Mouse (Mus musculus): Measurements from ENCODE around the gene Rbm44. TPM values are rescaled to one million over a fixed set of nuclear protein-coding genes. Genes with fewer than 3 reads are reported as not detected.
A peak's percentile ranks its signal among the peaks of the same experiment; 100 is the strongest.

Gene Rbm44
- polyA plus RNA-seq, 1 experiment from 2014 or later = 0.43 TPM

DNA sequence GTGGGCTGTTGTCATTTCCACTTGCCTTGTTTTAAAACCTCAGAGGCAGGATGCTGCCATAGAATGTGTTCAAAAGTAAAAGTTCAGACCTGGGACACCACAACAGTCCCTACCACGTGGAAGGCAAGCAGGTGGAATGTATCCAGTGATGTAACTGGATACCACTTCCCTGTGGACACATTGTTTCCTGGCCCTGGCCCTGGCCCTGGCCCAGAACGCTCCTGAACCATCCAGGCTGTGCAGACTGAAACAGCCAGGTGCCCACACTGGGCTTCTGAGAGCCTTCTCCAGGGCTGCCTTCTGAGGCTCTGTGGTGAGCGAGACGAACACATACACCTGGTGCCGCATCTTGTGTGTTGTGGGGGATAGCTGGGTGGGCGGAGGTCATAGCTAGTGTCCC is 60.8 kb downstream of the Rbm44 start:
- no peaks in the 10 kb centered on the region for H3K27me3 ChIP-seq (ENCODE audit: control insufficient read depth, insufficient read depth, low read length)
- H3K9me3 ChIP-seq (replicated peaks; ENCODE audit: control insufficient read depth, low read length) = no peaks in the 10 kb centered on the region
- WGBS = 74% methylated on average over 6 of the region's 6 CpGs
- no peak for ATAC-seq (replicated peaks; ENCODE audit: insufficient number of reproducible peaks, low FRiP score, low TSS enrichment, low read depth)
- no peak overlapping the region for H3K27ac ChIP-seq (replicated peaks; ENCODE audit: low read depth, low read length)
- no peak overlapping the region for H3K4me3 ChIP-seq (ENCODE audit: low read depth, low read length)
- no peak for DNase-seq (ENCODE audit: low spot score)
- no peak overlapping the region for H3K4me2 ChIP-seq (ENCODE audit: low read depth, low read length)
- H3K9ac ChIP-seq (replicated peaks; ENCODE audit: low read length) = no peak overlapping the region
- no peaks in the 10 kb centered on the region for H3K4me1 ChIP-seq (ENCODE audit: control insufficient read depth, insufficient read depth, low read length)
- H3K36me3 ChIP-seq (replicated peaks; ENCODE audit: control insufficient read depth, insufficient read depth, low read depth, low read length) = no peaks in the 10 kb centered on the region

DNA sequence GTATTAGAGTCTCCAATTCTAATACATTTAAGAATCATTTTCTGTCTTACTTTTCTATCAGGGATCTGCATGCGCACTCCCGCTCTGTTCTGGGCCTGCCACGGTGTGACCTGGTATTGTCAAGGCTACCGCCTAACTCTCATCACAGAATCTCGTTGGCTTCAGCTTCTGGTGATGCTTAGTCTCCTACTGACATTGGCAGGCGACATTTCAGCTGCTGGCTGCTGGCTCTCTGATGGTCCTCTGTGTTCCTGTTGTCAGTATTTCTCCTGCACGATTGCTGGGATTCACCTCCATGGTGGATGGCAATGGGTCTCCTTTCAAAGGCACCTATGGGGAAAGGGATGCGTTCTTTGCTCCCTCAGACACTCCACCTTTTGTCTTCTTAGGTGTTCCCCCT is 61.4 kb downstream of the Rbm44 start:
- Histone ChIP-seq H3K9me3 (replicated peaks; ENCODE audit: control insufficient read depth, low read length) (no peaks in the 10 kb centered on the region), H3K36me3 (replicated peaks; ENCODE audit: control insufficient read depth, insufficient read depth, low read depth, low read length) (no peaks in the 10 kb centered on the region), H3K4me2 (ENCODE audit: low read depth, low read length) (no peak overlapping the region), H3K4me3 (ENCODE audit: low read depth, low read length) (no peak overlapping the region), H3K27ac (replicated peaks; ENCODE audit: low read depth, low read length) (no peak overlapping the region), H3K27me3 (ENCODE audit: control insufficient read depth, insufficient read depth, low read length) (no peaks in the 10 kb centered on the region), H3K4me1 (ENCODE audit: control insufficient read depth, insufficient read depth, low read length) (no peaks in the 10 kb centered on the region), H3K9ac (replicated peaks; ENCODE audit: low read length) (no peak overlapping the region)
- DNase-seq (ENCODE audit: low spot score) = no peak
- no peak for ATAC-seq (replicated peaks; ENCODE audit: insufficient number of reproducible peaks, low FRiP score, low TSS enrichment, low read depth)
- 78% methylated on average over 8 of the region's 8 CpGs for WGBS

DNA sequence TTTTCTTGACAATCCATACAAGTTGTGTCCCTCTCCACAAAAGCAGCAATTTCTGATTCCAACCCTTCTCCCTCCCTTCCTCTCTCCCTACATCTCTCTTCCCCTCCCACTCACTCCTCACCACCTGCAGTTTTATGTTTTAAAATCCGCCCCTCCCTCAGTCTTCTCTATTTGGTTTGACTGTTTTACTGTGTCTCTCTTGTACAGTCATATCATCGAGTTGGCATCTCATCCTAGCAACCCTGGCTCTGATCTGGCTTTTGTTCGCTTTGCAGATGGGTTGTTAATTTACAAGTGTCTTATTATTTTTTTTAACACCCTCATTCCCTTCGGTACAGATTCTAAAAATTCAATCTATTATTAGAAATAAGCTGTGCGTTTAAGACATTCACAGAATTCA is 62.0 kb downstream of the Rbm44 start:
- no peak overlapping the region for H3K4me3 ChIP-seq (ENCODE audit: low read depth, low read length)
- H3K4me2 ChIP-seq (ENCODE audit: low read depth, low read length) = no peak overlapping the region
- H3K27ac ChIP-seq (replicated peaks; ENCODE audit: low read depth, low read length) = no peak overlapping the region
- no peaks in the 10 kb centered on the region for H3K9me3 ChIP-seq (replicated peaks; ENCODE audit: control insufficient read depth, low read length)
- no peak overlapping the region for H3K9ac ChIP-seq (replicated peaks; ENCODE audit: low read length)
- H3K4me1 ChIP-seq (ENCODE audit: control insufficient read depth, insufficient read depth, low read length) = no peaks in the 10 kb centered on the region
- 86% methylated on average over 5 of the region's 5 CpGs for WGBS
- H3K36me3 ChIP-seq (replicated peaks; ENCODE audit: control insufficient read depth, insufficient read depth, low read depth, low read length) = no peaks in the 10 kb centered on the region
- ATAC-seq (replicated peaks; ENCODE audit: insufficient number of reproducible peaks, low FRiP score, low TSS enrichment, low read depth) (no peak), DNase-seq (ENCODE audit: low spot score) (no peak)
- no peaks in the 10 kb centered on the region for H3K27me3 ChIP-seq (ENCODE audit: control insufficient read depth, insufficient read depth, low read length)

DNA sequence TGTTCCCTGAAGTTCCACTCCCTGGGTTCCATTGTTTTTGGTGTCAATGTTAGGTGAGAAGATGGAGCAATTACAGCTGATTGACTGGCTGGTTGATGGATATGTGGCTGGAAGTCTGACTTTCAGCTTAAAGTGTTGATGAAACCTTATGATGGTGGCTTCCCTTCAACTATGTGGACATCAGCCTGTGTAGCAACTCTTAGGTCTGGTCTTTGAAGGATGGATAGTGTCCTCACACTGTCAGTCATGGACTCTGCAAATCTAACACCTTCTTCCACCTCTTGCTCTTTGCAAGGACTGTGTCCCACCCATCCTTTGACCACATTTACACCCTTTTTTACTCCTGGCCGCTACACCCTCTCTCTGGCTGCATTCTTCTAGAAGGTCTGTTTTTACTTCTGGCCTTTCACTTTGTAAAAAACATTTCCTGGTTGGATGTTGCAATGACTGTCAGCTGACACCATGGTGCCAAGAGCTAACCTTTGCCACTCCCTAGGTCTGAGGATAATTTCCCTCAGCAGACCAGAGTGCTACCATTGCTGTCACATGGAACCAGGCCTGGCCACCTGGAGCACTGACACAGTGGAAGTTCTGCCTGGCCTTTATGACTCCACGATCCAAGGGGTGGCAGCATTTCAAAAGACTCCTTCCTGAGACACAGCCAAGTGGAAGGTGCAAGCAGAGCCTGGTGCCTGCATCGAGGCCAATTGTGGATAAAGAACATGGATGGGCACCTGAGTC is 62.6 kb downstream of the Rbm44 start:
- Histone ChIP-seq H3K9me3 (replicated peaks; ENCODE audit: control insufficient read depth, low read length) (no peaks in the 10 kb centered on the region), H3K9ac (replicated peaks; ENCODE audit: low read length) (no peak overlapping the region), H3K4me1 (ENCODE audit: control insufficient read depth, insufficient read depth, low read length) (no peaks in the 10 kb centered on the region), H3K36me3 (replicated peaks; ENCODE audit: control insufficient read depth, insufficient read depth, low read depth, low read length) (no peaks in the 10 kb centered on the region), H3K27me3 (ENCODE audit: control insufficient read depth, insufficient read depth, low read length) (no peaks in the 10 kb centered on the region), H3K4me3 (ENCODE audit: low read depth, low read length) (no peak overlapping the region), H3K4me2 (ENCODE audit: low read depth, low read length) (no peak overlapping the region), H3K27ac (replicated peaks; ENCODE audit: low read depth, low read length) (no peak overlapping the region)
- ATAC-seq (replicated peaks; ENCODE audit: insufficient number of reproducible peaks, low FRiP score, low TSS enrichment, low read depth) (no peak), DNase-seq (ENCODE audit: low spot score) (no peak)
- WGBS = 75% methylated on average over 3 of the region's 3 CpGs

DNA sequence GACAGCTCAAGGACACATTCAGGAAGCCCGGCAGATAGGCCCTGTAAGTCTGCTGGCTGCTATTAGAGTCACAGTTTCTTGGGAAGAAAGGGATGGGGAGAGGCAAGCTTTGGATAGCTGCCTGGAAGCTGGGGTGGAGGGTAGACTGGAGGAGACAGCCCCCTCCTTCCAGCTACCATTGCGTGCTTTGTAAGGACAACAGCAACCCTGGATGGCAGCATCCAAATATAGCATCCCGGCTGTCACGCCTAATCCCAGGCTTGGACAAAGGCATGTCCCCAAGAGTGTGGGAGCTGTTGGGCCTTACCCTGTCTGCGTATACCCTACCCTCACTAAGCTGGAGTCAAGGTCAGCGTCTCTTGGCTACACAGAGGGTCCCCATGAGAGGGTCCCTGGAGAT is 64.5 kb downstream of the Rbm44 start:
- Histone ChIP-seq H3K4me3 (ENCODE audit: low read depth, low read length) (no peak overlapping the region), H3K27me3 (ENCODE audit: control insufficient read depth, insufficient read depth, low read length) (no peaks in the 10 kb centered on the region), H3K9me3 (replicated peaks; ENCODE audit: control insufficient read depth, low read length) (no peaks in the 10 kb centered on the region), H3K4me2 (ENCODE audit: low read depth, low read length) (no peak overlapping the region), H3K36me3 (replicated peaks; ENCODE audit: control insufficient read depth, insufficient read depth, low read depth, low read length) (no peaks in the 10 kb centered on the region), H3K27ac (replicated peaks; ENCODE audit: low read depth, low read length) (no peak overlapping the region), H3K9ac (replicated peaks; ENCODE audit: low read length) (no peak overlapping the region), H3K4me1 (ENCODE audit: control insufficient read depth, insufficient read depth, low read length) (no peaks in the 10 kb centered on the region)
- ATAC-seq (replicated peaks; ENCODE audit: insufficient number of reproducible peaks, low FRiP score, low TSS enrichment, low read depth) (no peak), DNase-seq (ENCODE audit: low spot score) (no peak)
- 85% methylated on average over 6 of the region's 6 CpGs for WGBS

DNA sequence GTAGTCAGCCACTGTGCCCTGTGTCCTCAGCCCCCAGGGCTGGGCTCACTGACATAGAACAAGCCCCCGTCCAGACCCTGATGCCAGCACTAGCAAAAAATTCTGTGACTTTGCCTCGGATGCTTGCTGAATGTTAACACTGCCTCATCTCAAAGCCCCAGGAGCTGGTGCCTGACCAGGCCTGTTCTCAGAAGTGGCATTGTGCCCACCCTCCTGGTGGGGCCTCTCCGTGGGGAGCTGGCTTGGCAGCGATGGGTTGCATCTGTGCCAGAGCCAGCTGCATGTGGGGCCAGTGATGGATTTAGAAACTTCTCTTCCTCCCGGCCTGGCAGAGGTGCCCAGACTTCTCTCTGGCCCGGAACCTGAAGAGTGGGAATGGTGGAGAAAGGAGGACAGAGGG is 64.9 kb downstream of the Rbm44 start:
- WGBS = 85% methylated on average over 6 of the region's 6 CpGs
- no peak overlapping the region for H3K27ac ChIP-seq (replicated peaks; ENCODE audit: low read depth, low read length)
- no peaks in the 10 kb centered on the region for H3K4me1 ChIP-seq (ENCODE audit: control insufficient read depth, insufficient read depth, low read length)
- DNase-seq (ENCODE audit: low spot score) (no peak), ATAC-seq (replicated peaks; ENCODE audit: insufficient number of reproducible peaks, low FRiP score, low TSS enrichment, low read depth) (no peak)
- no peaks in the 10 kb centered on the region for H3K9me3 ChIP-seq (replicated peaks; ENCODE audit: control insufficient read depth, low read length)
- no peak overlapping the region for H3K9ac ChIP-seq (replicated peaks; ENCODE audit: low read length)
- H3K36me3 ChIP-seq (replicated peaks; ENCODE audit: control insufficient read depth, insufficient read depth, low read depth, low read length) = no peaks in the 10 kb centered on the region
- no peaks in the 10 kb centered on the region for H3K27me3 ChIP-seq (ENCODE audit: control insufficient read depth, insufficient read depth, low read length)
- no peak overlapping the region for H3K4me3 ChIP-seq (ENCODE audit: low read depth, low read length)
- no peak overlapping the region for H3K4me2 ChIP-seq (ENCODE audit: low read depth, low read length)

DNA sequence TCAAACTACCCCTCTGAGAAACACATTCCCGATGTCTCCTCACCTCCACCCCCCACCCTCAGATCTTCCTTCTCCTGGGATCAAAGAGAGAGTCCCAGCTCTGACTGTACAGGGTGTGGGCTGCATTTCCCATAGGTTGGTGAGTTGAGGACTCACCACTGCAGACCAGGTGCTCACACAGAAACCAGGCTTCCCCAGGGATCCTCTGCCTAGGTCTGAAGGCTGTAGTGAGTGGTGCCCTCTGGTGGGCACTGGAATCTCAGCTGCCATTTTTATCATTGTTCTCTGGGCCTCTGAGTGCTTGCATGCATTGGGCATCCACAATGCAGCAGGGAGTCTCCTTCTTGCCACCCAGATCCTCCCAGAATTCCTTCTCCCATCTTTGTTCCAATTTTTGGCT is 66.2 kb downstream of the Rbm44 start:
- Histone ChIP-seq H3K9me3 (replicated peaks; ENCODE audit: control insufficient read depth, low read length) (no peaks in the 10 kb centered on the region), H3K4me1 (ENCODE audit: control insufficient read depth, insufficient read depth, low read length) (no peaks in the 10 kb centered on the region), H3K4me3 (ENCODE audit: low read depth, low read length) (no peak overlapping the region), H3K27me3 (ENCODE audit: control insufficient read depth, insufficient read depth, low read length) (no peaks in the 10 kb centered on the region), H3K27ac (replicated peaks; ENCODE audit: low read depth, low read length) (no peak overlapping the region), H3K9ac (replicated peaks; ENCODE audit: low read length) (no peak overlapping the region), H3K36me3 (replicated peaks; ENCODE audit: control insufficient read depth, insufficient read depth, low read depth, low read length) (no peaks in the 10 kb centered on the region), H3K4me2 (ENCODE audit: low read depth, low read length) (no peak overlapping the region)
- DNase-seq (ENCODE audit: low spot score) = peak; percentile 70
- ATAC-seq (replicated peaks; ENCODE audit: insufficient number of reproducible peaks, low FRiP score, low TSS enrichment, low read depth) = no peak
- 88% methylated on average over 1 of the region's 1 CpGs for WGBS

DNA sequence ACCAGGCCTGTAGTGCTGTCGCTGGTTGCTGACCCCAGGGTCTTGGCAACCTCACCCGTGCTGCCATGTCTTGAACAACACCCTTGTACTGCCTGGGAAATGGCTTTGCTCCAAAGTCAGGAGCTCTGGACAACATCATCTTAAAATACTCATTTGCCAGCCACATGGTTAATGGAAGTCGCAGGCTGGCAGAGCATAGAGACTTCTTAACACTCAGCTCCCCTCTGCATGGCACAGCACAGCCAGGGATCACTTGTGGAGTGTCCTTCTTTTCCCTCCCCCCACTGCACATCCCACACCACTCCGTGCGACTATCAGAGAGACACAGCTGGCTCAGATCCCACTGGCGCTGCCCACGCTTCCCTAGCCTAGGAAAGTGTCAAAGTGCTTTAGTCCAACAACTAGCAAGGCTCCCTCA is 66.7 kb downstream of the Rbm44 start:
- no peak overlapping the region for H3K4me2 ChIP-seq (ENCODE audit: low read depth, low read length)
- WGBS = 77% methylated on average over 7 of the region's 7 CpGs
- no peak overlapping the region for H3K27ac ChIP-seq (replicated peaks; ENCODE audit: low read depth, low read length)
- no peaks in the 10 kb centered on the region for H3K27me3 ChIP-seq (ENCODE audit: control insufficient read depth, insufficient read depth, low read length)
- ATAC-seq (replicated peaks; ENCODE audit: insufficient number of reproducible peaks, low FRiP score, low TSS enrichment, low read depth) = no peak
- no peaks in the 10 kb centered on the region for H3K36me3 ChIP-seq (replicated peaks; ENCODE audit: control insufficient read depth, insufficient read depth, low read depth, low read length)
- H3K4me3 ChIP-seq (ENCODE audit: low read depth, low read length) = no peak overlapping the region
- H3K4me1 ChIP-seq (ENCODE audit: control insufficient read depth, insufficient read depth, low read length) = no peaks in the 10 kb centered on the region
- no peaks in the 10 kb centered on the region for H3K9me3 ChIP-seq (replicated peaks; ENCODE audit: control insufficient read depth, low read length)
- H3K9ac ChIP-seq (replicated peaks; ENCODE audit: low read length) = no peak overlapping the region
- no peak for DNase-seq (ENCODE audit: low spot score)
